Mouse (Mus musculus) splenic B cell, adult 2 months (primary cell): Measurements from ENCODE around the gene Palld.

Experiments used
- DNase-seq: peaks from one replicate; pipeline ENCODE4 v3.0.0-alpha.2; 2011; ENCODE audit warnings: low read depth, low spot score
- H3K27me3 ChIP-seq: 2 replicates; pipeline ENCODE4 v1.6.1; 2012; ENCODE audit warnings: mild to moderate bottlenecking, low read length, moderate library complexity, mixed read lengths; ENCODE audit not compliant: control insufficient read depth, poor library complexity, insufficient read depth, severe bottlenecking
- H3K36me3 ChIP-seq: 2 replicates; pipeline ENCODE4 v1.6.1; 2012; ENCODE audit warnings: mild to moderate bottlenecking, low read length, moderate library complexity, mixed read lengths; ENCODE audit not compliant: control insufficient read depth, poor library complexity, insufficient read depth, severe bottlenecking

Palld gene

DNA sequence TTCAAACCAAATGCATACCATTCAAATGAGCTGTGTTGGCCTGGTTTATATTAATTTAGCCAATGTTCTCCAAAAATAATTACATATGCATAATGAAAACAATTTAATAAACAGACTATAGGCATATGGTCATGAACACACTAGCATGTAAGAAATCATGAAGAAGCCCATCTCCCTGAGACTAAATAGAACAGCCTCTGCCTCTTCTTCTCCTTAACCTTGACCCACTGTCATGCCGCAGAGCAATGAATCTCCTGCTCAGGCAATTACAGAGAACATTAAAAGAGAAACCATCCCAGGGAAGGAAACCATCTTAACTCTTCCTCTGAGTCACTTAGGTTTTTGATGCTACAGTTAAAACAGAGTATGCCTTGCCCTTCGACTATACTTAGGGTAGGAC lies 262.9 kb downstream of the Palld start:
- no peak for DNase-seq
- Histone ChIP-seq H3K36me3 (no peaks in the 10 kb centered on the region), H3K27me3 (no peaks in the 10 kb centered on the region)

DNA sequence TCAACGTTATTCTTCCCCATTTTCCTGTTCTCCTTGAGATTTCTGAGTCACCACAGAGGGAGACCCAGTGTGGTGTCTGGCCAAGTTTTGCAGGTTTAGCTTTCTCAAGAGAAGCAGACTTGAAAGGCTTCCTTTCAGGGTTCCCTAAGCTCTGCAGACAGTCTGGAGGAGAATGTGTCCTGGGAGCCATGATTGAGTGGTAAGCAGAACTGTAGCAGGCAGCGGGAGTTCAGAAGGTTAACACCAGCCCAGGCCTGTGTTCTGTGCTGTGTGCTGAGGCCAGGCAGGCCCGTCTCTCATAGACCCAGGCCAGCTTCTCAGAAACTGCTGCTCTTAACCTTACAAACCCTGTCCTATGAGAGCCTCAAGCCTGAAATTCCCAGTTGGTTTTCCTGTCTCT lies 263.5 kb downstream of the Palld start:
- no peak for DNase-seq
- Histone ChIP-seq H3K27me3 (no peaks in the 10 kb centered on the region), H3K36me3 (no peaks in the 10 kb centered on the region)

DNA sequence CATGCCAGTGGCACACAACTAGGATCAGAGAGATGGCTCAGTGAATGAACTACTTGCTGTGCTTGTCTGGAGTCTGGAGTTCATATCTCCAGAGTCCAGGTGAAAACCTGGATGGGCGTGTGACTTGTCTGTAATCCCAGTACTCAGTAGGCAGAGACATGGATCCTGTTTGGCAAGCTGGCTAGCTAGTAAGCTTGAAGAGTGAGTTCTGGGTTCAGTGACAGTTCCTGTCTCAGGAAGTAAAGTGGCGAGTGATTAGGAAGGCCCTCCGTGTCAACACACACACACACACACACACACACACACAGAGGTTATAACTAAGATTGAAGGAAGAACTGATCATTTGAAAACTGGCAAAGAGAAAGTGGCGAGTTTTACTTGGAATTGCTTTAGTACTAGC lies 264.8 kb downstream of the Palld start:
- Histone ChIP-seq H3K36me3 (no peaks in the 10 kb centered on the region), H3K27me3 (no peaks in the 10 kb centered on the region)
- DNase-seq: no peak

DNA sequence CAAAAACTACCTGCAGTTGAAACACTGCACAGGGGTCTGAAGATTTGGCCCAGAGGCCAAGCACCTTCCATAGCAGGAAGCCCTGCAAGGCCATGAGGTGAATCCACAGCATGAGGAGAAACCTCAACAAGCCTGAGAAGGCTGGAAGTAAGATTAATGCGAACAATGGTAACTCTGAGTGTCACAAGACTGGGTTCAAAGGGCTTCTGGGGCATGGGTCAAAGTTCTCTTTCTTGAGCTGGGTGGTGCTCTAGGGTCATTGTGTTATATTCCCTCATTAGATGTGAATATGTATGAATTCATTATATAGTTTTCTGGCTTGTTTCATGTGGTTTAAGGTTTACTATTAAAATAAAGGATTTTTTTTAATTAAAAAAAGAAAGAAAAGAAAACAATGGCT lies 267.7 kb downstream of the Palld start:
- DNase-seq: no peak
- no peaks in the 10 kb centered on the region for H3K36me3 ChIP-seq
- H3K27me3 ChIP-seq: no peaks in the 10 kb centered on the region

DNA sequence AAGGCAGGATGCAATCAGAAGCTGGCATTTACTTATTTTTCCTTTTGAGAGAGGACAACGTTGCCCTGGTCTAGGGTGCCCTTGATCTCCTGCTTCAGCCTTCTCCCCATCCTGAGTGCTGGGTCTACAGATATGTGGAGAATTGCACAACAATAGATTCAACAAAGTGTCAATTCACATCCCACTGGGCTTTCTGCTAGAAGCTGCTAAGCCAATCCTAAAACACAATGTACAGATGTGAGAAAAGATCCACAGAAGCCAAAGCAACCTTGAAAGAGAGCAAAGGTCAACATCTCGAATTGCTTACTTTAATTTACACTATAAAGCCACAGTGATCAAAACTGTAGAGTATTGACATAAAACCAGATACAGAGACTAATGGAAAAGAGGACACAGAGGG lies 270.2 kb downstream of the Palld start:
- Histone ChIP-seq H3K36me3 (no peaks in the 10 kb centered on the region), H3K27me3 (no peaks in the 10 kb centered on the region)
- no peak for DNase-seq

DNA sequence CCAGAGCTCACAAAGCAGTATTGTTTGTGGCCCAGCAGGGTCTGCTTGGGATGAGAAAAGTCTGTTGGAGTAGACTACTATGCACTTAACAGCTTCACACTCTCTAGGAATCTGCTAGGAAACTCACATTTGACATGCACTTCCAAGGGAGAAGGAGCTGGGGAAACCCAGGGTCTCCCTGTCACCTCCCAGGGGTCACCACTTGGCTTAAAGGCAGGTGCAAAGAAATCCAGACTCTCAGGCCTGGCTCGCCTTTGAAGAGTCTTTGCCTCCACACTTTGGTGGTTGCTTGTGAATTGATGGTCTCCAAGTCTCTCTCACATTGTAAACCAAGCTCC lies 272.9 kb downstream of the Palld start:
- H3K27me3 ChIP-seq: no peaks in the 10 kb centered on the region
- H3K36me3 ChIP-seq: no peaks in the 10 kb centered on the region
- DNase-seq: no peak

DNA sequence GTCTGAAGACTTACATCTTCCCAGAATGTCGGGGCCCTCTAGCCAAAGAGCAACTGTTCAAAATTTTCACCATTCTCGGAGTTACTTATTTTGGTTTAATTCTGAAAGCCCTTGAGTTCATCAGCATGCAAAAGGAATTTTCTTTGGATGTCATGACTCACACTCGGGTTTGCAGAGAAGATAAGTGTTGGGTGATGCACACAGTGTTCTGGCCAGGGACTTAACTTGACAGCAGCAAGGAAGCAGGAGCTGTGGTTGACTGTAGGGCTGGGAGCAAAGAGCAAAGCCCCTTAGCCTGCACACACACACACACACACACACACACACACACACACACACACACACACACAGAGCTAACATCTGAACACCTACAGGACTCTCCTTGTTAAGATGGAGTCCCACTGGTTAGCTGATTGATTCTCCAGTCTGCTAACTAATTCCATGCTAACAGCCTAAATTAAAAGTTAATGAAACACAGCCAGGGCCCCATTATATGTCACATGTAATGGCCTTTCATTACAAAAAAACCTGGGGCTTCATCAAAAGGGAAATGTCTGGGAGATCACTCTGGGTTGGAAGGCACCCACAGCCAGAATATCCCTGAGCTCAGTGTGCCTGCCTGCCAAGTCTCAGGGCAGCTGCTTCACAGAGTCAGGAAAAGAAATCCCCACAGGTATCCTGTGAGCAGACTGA lies 273.4 kb downstream of the Palld start:
- DNase-seq: no peak
- Histone ChIP-seq H3K36me3 (no peaks in the 10 kb centered on the region), H3K27me3 (no peaks in the 10 kb centered on the region)

DNA sequence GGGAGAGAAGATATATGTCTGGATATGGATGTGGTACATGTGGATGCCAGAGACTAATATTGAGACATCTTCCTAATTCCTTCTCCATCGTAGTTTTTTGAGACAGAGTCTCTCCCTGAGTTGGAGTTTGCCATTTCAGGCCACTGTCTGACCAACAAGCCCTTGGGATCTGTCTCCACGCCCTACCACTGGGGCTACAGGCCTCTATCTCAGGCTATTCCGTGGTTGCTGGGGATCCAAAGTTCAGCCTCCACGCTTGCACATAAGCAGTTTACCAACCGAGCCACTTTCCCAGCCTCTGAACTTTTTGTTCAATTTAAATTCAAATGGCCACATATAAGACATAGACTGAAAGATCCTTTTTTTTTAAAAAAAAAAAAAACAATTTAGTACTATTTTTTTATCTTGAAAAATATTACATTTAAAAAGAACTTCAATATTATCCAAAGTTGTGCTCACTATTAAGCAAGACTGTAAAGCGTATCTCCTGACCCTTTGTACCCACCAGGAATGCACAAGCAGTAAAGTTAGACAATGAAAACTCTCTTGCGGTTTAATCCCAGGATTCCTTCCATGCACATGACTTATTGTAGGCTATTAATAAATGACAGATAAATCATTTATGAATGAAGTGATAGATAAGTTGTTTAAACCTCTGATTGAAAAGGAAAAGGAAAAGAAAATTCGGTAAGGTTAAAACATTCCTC lies 276.1 kb downstream of the Palld start:
- H3K27me3 ChIP-seq: no peaks in the 10 kb centered on the region
- no peak for DNase-seq

DNA sequence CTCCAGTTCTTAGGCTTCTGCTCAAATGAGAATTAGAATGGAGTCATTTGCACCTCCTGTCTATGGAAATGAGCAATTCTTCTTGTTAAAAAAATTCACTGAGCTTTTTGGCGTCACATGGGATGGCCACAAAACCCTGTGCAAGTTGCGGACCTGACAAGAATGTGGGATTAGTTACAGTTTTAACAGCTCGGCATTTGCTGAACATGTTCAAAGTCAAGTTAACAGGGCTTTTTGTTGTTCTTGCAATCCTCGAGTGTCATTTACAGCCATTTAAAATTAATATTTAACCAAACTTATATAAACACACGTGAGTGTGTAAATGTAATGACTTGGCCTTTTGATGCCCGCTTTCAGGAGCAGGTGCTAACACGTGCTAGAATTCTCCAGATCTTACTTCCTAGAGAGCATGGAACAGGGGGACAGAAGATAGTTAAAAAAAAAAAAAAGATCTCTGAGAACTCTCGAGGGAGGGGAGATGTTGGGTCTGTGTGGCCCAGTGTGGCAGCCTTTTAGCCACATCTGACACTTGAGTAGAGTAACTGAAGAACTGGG lies 276.8 kb downstream of the Palld start:
- no peaks in the 10 kb centered on the region for H3K27me3 ChIP-seq
- no peaks in the 10 kb centered on the region for H3K36me3 ChIP-seq
- DNase-seq: no peak

More for the DNA sequence above, 276.1 kb downstream of the Palld start:
- H3K36me3 ChIP-seq: no peaks in the 10 kb centered on the region

DNA sequence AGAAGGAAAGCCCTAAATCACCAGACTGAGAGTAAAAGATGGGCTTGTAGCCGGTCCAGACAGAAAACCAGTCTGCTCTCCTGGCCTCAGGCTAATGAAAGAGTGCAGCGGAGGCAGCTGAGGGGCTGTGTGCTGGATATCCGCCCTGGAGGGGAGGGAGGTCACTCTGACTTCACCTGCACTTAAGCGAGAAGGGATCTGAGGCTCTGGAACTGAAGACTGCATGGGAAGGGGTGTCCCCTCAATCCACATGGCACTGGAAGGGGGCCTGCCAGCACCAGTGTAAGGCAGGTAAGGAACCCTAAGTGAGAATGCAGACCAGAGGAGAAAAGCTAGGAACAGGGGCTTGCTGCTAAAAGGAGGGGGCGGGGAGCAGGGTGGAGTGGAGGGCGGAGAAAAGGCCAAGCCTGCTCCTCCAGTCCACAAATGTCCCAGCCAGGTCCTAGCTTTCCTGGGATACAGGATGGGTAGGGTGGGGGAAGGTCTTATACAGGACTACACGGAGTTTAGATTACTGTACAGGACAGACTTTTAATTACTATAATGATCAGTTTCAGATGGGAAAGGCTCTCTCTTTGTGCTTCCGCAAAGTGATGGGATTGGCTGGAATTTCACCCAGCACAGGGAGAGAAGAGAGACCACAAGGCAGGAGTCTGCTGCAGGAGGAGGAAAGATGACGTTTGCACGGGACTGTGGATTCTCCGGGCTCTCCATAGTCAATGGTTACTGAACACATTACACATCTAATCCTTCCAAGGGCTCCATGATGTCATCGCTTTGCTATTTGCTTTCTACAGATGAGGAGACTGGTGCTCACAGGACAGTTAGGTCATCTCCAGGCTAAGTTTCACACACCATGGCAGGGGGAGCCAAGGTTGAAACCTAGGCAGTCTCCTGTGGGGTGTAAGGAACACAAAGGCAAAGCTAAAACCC lies 278.7 kb downstream of the Palld start:
- DNase-seq: no peak
- no peaks in the 10 kb centered on the region for H3K27me3 ChIP-seq
- no peaks in the 10 kb centered on the region for H3K36me3 ChIP-seq

DNA sequence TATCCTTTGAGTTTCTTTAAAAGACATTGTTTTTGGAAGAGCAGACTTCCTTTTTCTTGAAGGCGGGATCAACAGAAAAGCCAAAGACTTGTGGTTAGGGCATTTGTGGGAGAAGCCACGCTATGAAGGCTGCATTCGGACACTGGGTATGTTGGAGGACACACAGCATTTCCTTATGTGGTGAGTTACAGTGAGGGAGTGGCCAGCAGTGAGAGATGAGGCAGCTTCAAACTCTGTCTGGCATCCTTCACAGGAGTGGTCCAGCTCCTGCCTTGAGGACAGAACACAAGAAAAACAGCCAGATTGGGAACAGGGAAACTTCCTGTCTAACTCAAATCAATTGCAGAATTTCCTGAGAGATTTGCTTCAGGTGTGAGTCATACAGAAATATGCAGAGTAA lies 281.2 kb downstream of the Palld start:
- Histone ChIP-seq H3K27me3 (no peaks in the 10 kb centered on the region), H3K36me3 (no peaks in the 10 kb centered on the region)
- DNase-seq: no peak

DNA sequence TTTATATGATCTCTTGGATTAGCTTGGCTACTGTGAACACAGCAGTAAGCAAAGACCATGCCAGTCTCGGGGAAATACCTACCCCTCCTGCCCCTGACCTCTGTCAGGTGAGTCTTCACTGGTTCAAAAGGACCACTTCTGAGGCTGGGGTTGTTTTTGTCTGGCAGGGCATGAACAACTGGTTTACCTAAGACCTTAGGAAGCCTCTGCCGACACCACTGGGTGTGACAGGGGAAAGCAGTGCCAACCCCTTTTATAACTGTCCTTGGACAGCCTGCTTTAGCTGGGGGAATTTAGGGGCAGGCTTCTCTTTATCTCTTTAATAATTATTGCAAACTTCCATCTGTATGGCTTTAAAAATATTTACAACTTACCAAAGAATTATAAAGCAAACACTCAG lies 284.8 kb downstream of the Palld start:
- no peak for DNase-seq
- Histone ChIP-seq H3K36me3 (no peaks in the 10 kb centered on the region), H3K27me3 (no peaks in the 10 kb centered on the region)

DNA sequence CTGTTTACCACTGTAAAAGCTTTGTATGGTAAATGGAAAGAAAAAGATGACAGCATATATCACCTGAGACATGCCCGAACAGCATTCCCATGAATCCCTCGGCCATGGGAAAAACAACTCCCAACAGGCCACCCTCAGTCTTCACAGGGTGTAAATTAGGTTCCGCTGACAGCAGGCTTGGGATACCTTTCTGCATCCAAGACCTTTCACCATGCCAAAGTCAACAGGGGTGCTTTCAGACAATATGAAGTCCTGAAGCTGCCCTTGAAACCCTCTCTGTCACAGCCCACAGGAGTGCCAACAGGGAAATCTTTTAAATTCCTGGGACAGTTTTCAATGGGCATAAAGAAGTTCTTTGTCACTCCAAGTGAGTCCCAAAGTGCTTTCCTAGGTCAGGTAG lies 285.4 kb downstream of the Palld start:
- no peaks in the 10 kb centered on the region for H3K36me3 ChIP-seq
- H3K27me3 ChIP-seq: no peaks in the 10 kb centered on the region
- no peak for DNase-seq

DNA sequence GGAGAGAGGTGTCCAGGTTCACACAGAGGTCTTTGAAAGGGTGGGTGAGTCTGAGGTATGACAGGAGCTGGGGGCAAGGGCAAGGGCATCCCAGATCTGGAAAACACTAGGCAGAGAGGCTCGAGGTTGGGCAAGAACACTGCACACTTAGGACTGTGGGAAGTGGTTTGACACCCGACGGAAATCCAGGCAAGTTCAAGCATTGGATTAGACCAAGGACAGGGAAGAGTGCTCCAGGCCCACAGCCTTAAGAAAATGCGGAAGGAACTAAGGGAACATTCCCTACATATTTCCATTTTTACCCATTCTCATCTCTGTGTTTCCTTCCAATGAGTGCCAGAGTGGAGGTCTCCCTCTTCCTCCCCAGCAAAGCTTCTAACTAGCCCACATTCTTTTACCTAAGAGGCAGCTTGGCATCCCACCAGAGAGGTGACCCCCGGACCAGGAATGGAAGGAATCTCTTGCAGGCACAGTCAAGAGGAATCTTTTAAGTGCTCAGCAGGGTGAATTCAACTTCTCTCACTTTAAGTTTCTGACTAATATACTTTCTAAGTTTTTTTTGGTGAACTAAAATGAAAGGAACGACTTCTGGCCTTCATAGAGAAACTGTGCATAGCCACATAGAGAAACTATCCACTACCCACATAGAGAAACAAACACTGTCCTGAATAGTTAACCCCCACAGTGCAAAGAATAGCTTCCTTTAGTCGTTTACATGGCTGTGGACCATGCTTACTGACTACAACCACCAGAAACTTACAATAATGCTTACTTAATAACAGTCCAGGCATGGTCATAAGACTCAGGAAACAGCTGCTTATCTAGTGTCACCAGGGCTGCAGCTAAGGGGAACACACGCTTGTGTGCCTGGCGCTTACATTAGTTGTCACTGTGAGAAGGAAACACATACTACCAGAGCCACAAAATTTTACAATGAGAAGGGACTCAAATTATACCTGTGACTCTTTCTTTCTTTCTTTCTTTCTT lies 286.5 kb downstream of the Palld start:
- no peak for DNase-seq

More for the DNA sequence above, 286.5 kb downstream of the Palld start:
- Histone ChIP-seq H3K36me3 (no peaks in the 10 kb centered on the region), H3K27me3 (no peaks in the 10 kb centered on the region)
